ENCODE assay signal across 8 mouse cellular contexts in genomic region chr1:164366156-164367128, GRCm38 (mm10). TPM values are rescaled to one million over a fixed set of nuclear protein-coding genes. Genes with fewer than 3 reads are reported as not detected.
DNase-seq lines count a peak whose midpoint lies in the region; ATAC-seq and TF ChIP-seq lines count a peak whose summit lies in the region.

No protein-coding gene starts in this region.

- H3K4me2 ChIP-seq in hindbrain, postnatal 0 days (ENCODE audit: low read depth, low read length) = no peak overlapping the region

- 74% methylated on average over 12 of the region's 12 CpGs for WGBS in hindbrain, postnatal 0 days

- peak; percentile 67; the same call in 1 of the 2 replicates for ATAC-seq in hindbrain, postnatal 0 days

- no peak overlapping the region for H3K9ac ChIP-seq in hindbrain, postnatal 0 days (replicated peaks; ENCODE audit: low read length)

- peaks cover 6% of the 10 kb centered on the region for H3K4me1 ChIP-seq in hindbrain, postnatal 0 days (ENCODE audit: insufficient read depth, low read length)

- no peaks in the 10 kb centered on the region for H3K9me3 ChIP-seq in hindbrain, postnatal 0 days (ENCODE audit: low read length)

- no peaks in the 10 kb centered on the region for H3K27me3 ChIP-seq in hindbrain, postnatal 0 days (ENCODE audit: insufficient read depth, low read length)

- no peak overlapping the region for H3K4me3 ChIP-seq in hindbrain, postnatal 0 days (ENCODE audit: low read length)

- no peak overlapping the region for H3K27ac ChIP-seq in hindbrain, postnatal 0 days

- TF ChIP-seq CTCF in hindbrain, postnatal 0 days (IDR thresholded peaks at IDR 0.05; ENCODE audit: low read depth) = peak; percentile 81

- DNase-seq in R1 (ENCODE audit: low read depth, low spot score) = peak; percentile 81
- DNase-seq in cerebellum, postnatal 25 days = peak; percentile 77 to 82
- DNase-seq in gastrocnemius, adult 18-20 months (ENCODE audit: low spot score) = peak; percentile 69
- DNase-seq in hindbrain, postnatal 0 days (ENCODE audit: low spot score) = peak; percentile 74
- DNase-seq in left cerebral cortex, adult 11 months (ENCODE audit: low spot score) = peak; percentile 47
- peak; percentile 70 for DNase-seq in lung, postnatal 25 days (ENCODE audit: low spot score)
- peak; percentile 34 for DNase-seq in retina, postnatal 7 days (ENCODE audit: low read depth, low spot score)
- DNase-seq in thymus, postnatal 4 days = peak; percentile 89

- no peaks in the 10 kb centered on the region for H3K36me3 ChIP-seq in hindbrain, postnatal 0 days (ENCODE audit: insufficient read depth, low read length)

RNA-seq across cellular contexts. Expression of gene Blzf1, which starts 59.2 kb away (rescaled TPM):
- 10 to 100 TPM; 24.1 to 25.6 TPM for total RNA-seq in gastrocnemius, adult 18-20 months (2021)
- 9.1 and 10.8 TPM in 2 replicates for total RNA-seq in hindbrain, postnatal 0 days (2014; rRNA removed)
- polyA plus RNA-seq in hindbrain, postnatal 0 days (2015; fragmentation: Nextera tagmentation; extraction: Ambion mirVana) = 26.1 and 26.6 TPM in 2 replicates

Comparison
In these comparisons a context has a peak if more than half of its experiments do, and no peak if none do; other contexts are left out.
1. DNase-seq: peak in every context shown above with its lines; median percentile 89 in thymus, postnatal 4 days; 81 in R1; 80 in cerebellum, postnatal 25 days; 74 in hindbrain, postnatal 0 days; 70 in lung, postnatal 25 days; 69 in gastrocnemius, adult 18-20 months; 47 in left cerebral cortex, adult 11 months; 34 in retina, postnatal 7 days.